Comparison of ENCODE assay signal across 8 mouse cellular contexts in the genomic region with DNA sequence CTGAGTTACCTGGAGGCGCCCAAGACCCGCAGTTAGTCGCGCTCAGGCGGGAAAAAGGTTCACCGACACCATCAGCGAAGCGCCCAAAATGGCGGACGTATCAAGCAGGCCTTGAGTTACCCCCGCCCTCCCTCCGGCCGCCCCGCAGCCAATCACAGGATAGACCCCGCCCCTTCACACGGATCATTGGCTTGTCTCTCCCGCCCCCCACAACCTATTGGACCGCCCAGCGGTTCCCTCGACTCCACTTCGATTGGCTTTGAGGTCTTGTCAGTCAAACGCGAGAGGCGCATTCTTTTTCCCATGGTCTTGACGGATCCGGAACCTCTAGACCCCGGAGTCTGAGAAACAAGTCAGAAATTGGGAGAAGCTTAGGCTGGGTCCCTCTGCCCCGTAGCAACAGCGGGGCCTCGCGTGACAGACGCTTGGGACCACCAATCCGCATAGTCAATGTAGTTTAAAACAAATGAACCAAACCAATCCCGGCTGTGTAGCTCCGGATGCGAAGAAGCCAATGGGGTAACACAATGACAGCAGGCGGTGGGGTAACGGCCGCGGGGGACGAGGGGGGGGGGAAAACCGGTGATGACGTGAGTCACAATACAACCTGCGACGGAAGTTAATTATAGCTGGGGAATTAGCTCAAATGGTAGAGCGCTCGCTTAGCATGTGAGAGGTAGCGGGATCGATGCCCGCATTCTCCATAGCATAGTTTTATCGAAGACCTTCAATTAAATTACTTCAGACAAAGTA. TPM values are rescaled to one million over a fixed set of nuclear protein-coding genes. Genes with fewer than 3 reads are reported as not detected.
DNase-seq lines count a peak whose midpoint lies in the region; ATAC-seq and TF ChIP-seq lines count a peak whose summit lies in the region.

A gene (minus strand): TSS at position 118 of the 753 bp plus-strand sequence.

- H3K4me1 ChIP-seq in embryonic facial prominence, embryonic 13.5 days, result peaks cover 22% of the 10 kb centered on the region
- H3K4me1 ChIP-seq in kidney, adult 2 months (ENCODE audit: control insufficient read depth, insufficient read depth, low read length), result peaks cover 11% of the 10 kb centered on the region
- H3K4me1 ChIP-seq in limb, embryonic 12.5 days (replicated peaks), result peaks cover 22% of the 10 kb centered on the region
- peaks cover 24% of the 10 kb centered on the region for H3K4me1 ChIP-seq in midbrain, embryonic 15.5 days
- peaks cover 6% of the 10 kb centered on the region for H3K4me1 ChIP-seq in spleen, adult 2 months (ENCODE audit: control insufficient read depth, insufficient read depth, insufficient read length)

- peak within 1 kb of the TSS; percentile 90 for H3K9ac ChIP-seq in embryonic facial prominence, embryonic 13.5 days
- peak within 1 kb of the TSS; percentile 93 for H3K9ac ChIP-seq in limb, embryonic 12.5 days (replicated peaks)
- H3K9ac ChIP-seq in midbrain, embryonic 15.5 days, result peak within 1 kb of the TSS; percentile 73

- H3K27ac ChIP-seq in embryonic facial prominence, embryonic 13.5 days, result peak within 1 kb of the TSS; percentile 95
- H3K27ac ChIP-seq in kidney, adult 2 months (ENCODE audit: insufficient read depth, low read depth, low read length), result peak within 1 kb of the TSS; percentile 98
- H3K27ac ChIP-seq in limb, embryonic 12.5 days, result peak within 1 kb of the TSS; percentile 97
- H3K27ac ChIP-seq in midbrain, embryonic 15.5 days, result peak within 1 kb of the TSS; percentile 93
- H3K27ac ChIP-seq in spleen, adult 2 months (ENCODE audit: insufficient read depth, low read length), result peak within 1 kb of the TSS; percentile 92

- H3K27me3 ChIP-seq in embryonic facial prominence, embryonic 13.5 days, result no peaks in the 10 kb centered on the region
- no peaks in the 10 kb centered on the region for H3K27me3 ChIP-seq in kidney, adult 2 months (replicated peaks; ENCODE audit: control insufficient read depth, insufficient read depth, low read length)
- H3K27me3 ChIP-seq in limb, embryonic 12.5 days, result no peaks in the 10 kb centered on the region
- no peaks in the 10 kb centered on the region for H3K27me3 ChIP-seq in midbrain, embryonic 15.5 days (replicated peaks)
- no peaks in the 10 kb centered on the region for H3K27me3 ChIP-seq in spleen, adult 2 months (ENCODE audit: control insufficient read depth, insufficient read depth, low read length)

- H3K4me3 ChIP-seq in embryonic facial prominence, embryonic 13.5 days, result peak within 1 kb of the TSS; percentile 88
- H3K4me3 ChIP-seq in kidney, adult 2 months (ENCODE audit: insufficient read depth, low read depth, low read length), result peak within 1 kb of the TSS; percentile 90
- peak within 1 kb of the TSS; percentile 96 for H3K4me3 ChIP-seq in limb, embryonic 12.5 days (replicated peaks)
- H3K4me3 ChIP-seq in midbrain, embryonic 15.5 days, result peak within 1 kb of the TSS; percentile 87
- peak within 1 kb of the TSS; percentile 85 for H3K4me3 ChIP-seq in spleen, adult 2 months (ENCODE audit: extremely low read depth, insufficient read depth, insufficient read length)

- peak; percentile 96 for ATAC-seq in embryonic facial prominence, embryonic 13.5 days (ENCODE audit: insufficient number of reproducible peaks, insufficient read depth, low FRiP score, low TSS enrichment, low read depth)
- ATAC-seq in limb, embryonic 12.5 days (ENCODE audit: insufficient number of reproducible peaks, insufficient read depth, low FRiP score, low TSS enrichment, low read depth), result peak; percentile 97
- peak; percentile 97 for ATAC-seq in midbrain, embryonic 15.5 days (replicated peaks)

- DNase-seq in 3134 (ENCODE audit: extremely low read depth, insufficient read length, low spot score), result peak; percentile 98
- DNase-seq in adrenal gland, postnatal 36 days, result peak; percentile 98 to 99
- peak; percentile 99 for DNase-seq in heart, adult 18-20 months
- peak; percentile 100 for DNase-seq in kidney, adult 2 months
- peak; percentile 97 to 99 for DNase-seq in spleen, adult 2 months (ENCODE audit: low read depth in 1 of 2, low spot score in 2 of 2)

- no peaks in the 10 kb centered on the region for H3K9me3 ChIP-seq in embryonic facial prominence, embryonic 13.5 days
- H3K9me3 ChIP-seq in limb, embryonic 12.5 days, result no peaks in the 10 kb centered on the region
- H3K9me3 ChIP-seq in midbrain, embryonic 15.5 days, result no peaks in the 10 kb centered on the region

- H3K4me2 ChIP-seq in embryonic facial prominence, embryonic 13.5 days, result peak within 1 kb of the TSS; percentile 86
- peak within 1 kb of the TSS; percentile 88 for H3K4me2 ChIP-seq in limb, embryonic 12.5 days
- H3K4me2 ChIP-seq in midbrain, embryonic 15.5 days, result peak within 1 kb of the TSS; percentile 61

- WGBS in embryonic facial prominence, embryonic 13.5 days, result under 1% methylated on average over 51 of the region's 51 CpGs
- WGBS in kidney, adult 2 months, result under 1% methylated on average over 51 of the region's 51 CpGs
- WGBS in limb, embryonic 12.5 days, result under 1% methylated on average over 50 of the region's 51 CpGs
- under 1% methylated on average over 50 of the region's 51 CpGs for WGBS in midbrain, embryonic 15.5 days
- under 1% methylated on average over 51 of the region's 51 CpGs for WGBS in spleen, adult 2 months

- TF ChIP-seq CTCF in kidney, adult 2 months (conservative IDR thresholded peaks at IDR 0.05; ENCODE audit: insufficient read depth, insufficient read length, low read depth, low read length), result no peak
- TF ChIP-seq CTCF in spleen, adult 2 months (IDR thresholded peaks at IDR 0.05; ENCODE audit: extremely low read depth, insufficient read depth, insufficient read length, insufficient replicate concordance), result no peak

- peak; percentile 66 for TF ChIP-seq POLR2A in kidney, adult 2 months (IDR thresholded peaks at IDR 0.05; ENCODE audit: low read depth, low read length)
- peak; percentile 78; the same call in 1 of the 2 replicates for TF ChIP-seq POLR2A in spleen, adult 2 months (IDR thresholded peaks at IDR 0.05; ENCODE audit: low read depth, low read length)

- H3K36me3 ChIP-seq in embryonic facial prominence, embryonic 13.5 days, result no peaks in the 10 kb centered on the region
- no peaks in the 10 kb centered on the region for H3K36me3 ChIP-seq in kidney, adult 2 months (ENCODE audit: control insufficient read depth, insufficient read depth, low read length)
- no peaks in the 10 kb centered on the region for H3K36me3 ChIP-seq in limb, embryonic 12.5 days
- no peaks in the 10 kb centered on the region for H3K36me3 ChIP-seq in midbrain, embryonic 15.5 days (replicated peaks)
- no peaks in the 10 kb centered on the region for H3K36me3 ChIP-seq in spleen, adult 2 months (ENCODE audit: control insufficient read depth, insufficient read depth, low read length)

RNA-seq across cellular contexts. Expression of the gene that starts here (rescaled TPM):
- total RNA-seq in adrenal gland, postnatal 36 days (2021), result 10 to 100 TPM; 92.7 to 98.6 TPM
- polyA plus RNA-seq in embryonic facial prominence, embryonic 13.5 days (2015; fragmentation: Nextera tagmentation; extraction: Ambion mirVana), result 63.9 and 71.4 TPM in 2 replicates
- total RNA-seq in heart, adult 18-20 months (2021), result 10 to 100 TPM; 69.6 to 70.7 TPM
- polyA plus RNA-seq in kidney, adult 2 months (2012; rRNA removed), result 52.5 and 58.5 TPM in 2 replicates
- 75.5 and 79.8 TPM in 2 replicates for polyA plus RNA-seq in limb, embryonic 12.5 days (2016; fragmentation: Nextera tagmentation; extraction: Ambion mirVana)
- polyA plus RNA-seq in midbrain, embryonic 15.5 days (2015; fragmentation: Nextera tagmentation; extraction: Ambion mirVana), result 55.7 and 65.4 TPM in 2 replicates
- 34.0 and 34.4 TPM in 2 replicates for polyA plus RNA-seq in spleen, adult 2 months (2012; rRNA removed)

Comparison
In these comparisons a context has a peak if more than half of its experiments do, and no peak if none do; other contexts are left out.
1. Peak in every context shown above with its lines: DNase-seq, ATAC-seq, H3K4me3 ChIP-seq and H3K27ac ChIP-seq.